Mouse (Mus musculus) T-helper 1 cell (primary cell): ENCODE results near the gene Foxp1.

Experiments
- in situ Hi-C: fragments of 300-600 bp; cut with MboI, MseI; formaldehyde crosslinking; loops from one replicate; pipeline ENCODE4 v1.15.1; 2025; ENCODE audit warnings: high pct_unique_total_duplicates

Foxp1 gene

GRCm38 (mm10) chr6:98980432-98980831, 542.1 kb downstream of the Foxp1 start:
- in situ Hi-C loops: no loop called here

GRCm38 (mm10) chr6:98980001-98980400, 542.5 kb downstream of the Foxp1 start:
- in situ Hi-C loops: no loop called here

- in situ Hi-C loops: no loop called here
Observed at GRCm38 (mm10) chr6:98977806-98978205, 544.7 kb downstream of the Foxp1 start.

- in situ Hi-C loops: no loop called here
Observed at GRCm38 (mm10) chr6:98975918-98976317, 546.6 kb downstream of the Foxp1 start.

- in situ Hi-C loops: no loop called here
Observed at GRCm38 (mm10) chr6:98973433-98973832, 549.1 kb downstream of the Foxp1 start.

- in situ Hi-C loops: no loop called here
Observed at GRCm38 (mm10) chr6:98972404-98972803, 550.1 kb downstream of the Foxp1 start.

- in situ Hi-C loops: no loop called here
Observed at GRCm38 (mm10) chr6:98959333-98959732, 563.2 kb downstream of the Foxp1 start.

GRCm38 (mm10) chr6:98956522-98957169, 565.9 kb downstream of the Foxp1 start:
- in situ Hi-C loops: no loop called here

- in situ Hi-C loops: no loop called here
Observed at GRCm38 (mm10) chr6:98955706-98956105, 566.8 kb downstream of the Foxp1 start.

GRCm38 (mm10) chr6:98954439-98954838, 568.1 kb downstream of the Foxp1 start:
- in situ Hi-C loops: no loop called here

GRCm38 (mm10) chr6:98949703-98950191, 572.8 kb downstream of the Foxp1 start:
- in situ Hi-C loops: loop anchor here (10.0 kb wide), 1 partner anchor 425 kb away; no protein-coding TSS in a partner anchor

GRCm38 (mm10) chr6:98949286-98949685, 573.2 kb downstream of the Foxp1 start:
- in situ Hi-C loops: loop anchor here (10.0 kb wide), 1 partner anchor 424 kb away; no protein-coding TSS in a partner anchor

GRCm38 (mm10) chr6:98948153-98949141, 574.1 kb downstream of the Foxp1 start:
- in situ Hi-C loops: loop anchor here (10.0 kb wide), 1 partner anchor 424 kb away; no protein-coding TSS in a partner anchor

GRCm38 (mm10) chr6:98947486-98948152, 574.9 kb downstream of the Foxp1 start:
- in situ Hi-C loops: loop anchor here (10.0 kb wide), 1 partner anchor 423 kb away; no protein-coding TSS in a partner anchor

GRCm38 (mm10) chr6:98946731-98947130, 575.8 kb downstream of the Foxp1 start:
- in situ Hi-C loops: loop anchor here (10.0 kb wide), 1 partner anchor 422 kb away; no protein-coding TSS in a partner anchor

GRCm38 (mm10) chr6:98945496-98946412, 576.8 kb downstream of the Foxp1 start:
- in situ Hi-C loops: loop anchor here (10.0 kb wide), 1 partner anchor 421 kb away; no protein-coding TSS in a partner anchor

GRCm38 (mm10) chr6:98938348-98938747, 584.2 kb downstream of the Foxp1 start:
- in situ Hi-C loops: no loop called here

- in situ Hi-C loops: no loop called here
Observed at GRCm38 (mm10) chr6:98937513-98937912, 585.0 kb downstream of the Foxp1 start.

- in situ Hi-C loops: no loop called here
Observed at GRCm38 (mm10) chr6:98936377-98936776, 586.1 kb downstream of the Foxp1 start.

- in situ Hi-C loops: no loop called here
Observed at GRCm38 (mm10) chr6:98935169-98935568, 587.4 kb downstream of the Foxp1 start.
